Mouse (Mus musculus) intestine, embryonic 14.5 days (tissue): ENCODE measurements around the gene Rnf220. TPM values are rescaled to one million over a fixed set of nuclear protein-coding genes. Genes with fewer than 3 reads are reported as not detected.

ENCODE experiments used
- ATAC-seq: fragments of 200-750 bp; cut with Nextera tagmentation; replicated peaks from 2 replicates; pipeline ENCODE4 v1.8.0; 2017; ENCODE audit warnings: low read depth, moderate number of reproducible peaks, moderate TSS enrichment, moderate library complexity; ENCODE audit not compliant: low FRiP score, low TSS enrichment
- DNase-seq: peaks from one replicate; pipeline ENCODE4 v3.0.0-alpha.2; 2018; ENCODE audit warnings: low spot score
- H3K27ac ChIP-seq: fragments of 300-500 bp; sonication (generic); 2 replicates; pipeline ENCODE4 v1.5.1; 2014; ENCODE audit warnings: low read depth, mild to moderate bottlenecking, control low read depth
- H3K27me3 ChIP-seq: fragments of 300-500 bp; sonication (generic); replicated peaks from 2 replicates; pipeline ENCODE4 v1.6.1; 2014; ENCODE audit warnings: low read length, control low read depth; ENCODE audit not compliant: control insufficient read depth, insufficient read depth
- H3K36me3 ChIP-seq: fragments of 300-500 bp; sonication (generic); 2 replicates; pipeline ENCODE4 v1.6.1; 2014; ENCODE audit warnings: low read length, control low read depth; ENCODE audit not compliant: control insufficient read depth, insufficient read depth
- H3K4me1 ChIP-seq: fragments of 300-500 bp; sonication (generic); replicated peaks from 2 replicates; pipeline ENCODE4 v1.6.1; 2014; ENCODE audit warnings: low read length, control low read depth, mixed read lengths; ENCODE audit not compliant: control insufficient read depth, insufficient read depth
- H3K4me2 ChIP-seq: fragments of 300-500 bp; sonication (generic); 2 replicates; pipeline ENCODE4 v1.6.1; 2014; ENCODE audit warnings: low read length
- H3K4me3 ChIP-seq: fragments of 300-500 bp; sonication (generic); 2 replicates; pipeline ENCODE4 v1.5.1; 2014; ENCODE audit warnings: low read depth, low read length, control low read depth, mixed read lengths
- H3K9ac ChIP-seq: fragments of 300-500 bp; sonication (generic); 2 replicates; pipeline ENCODE4 v1.6.1; 2014; ENCODE audit warnings: mild to moderate bottlenecking, low read length
- H3K9me3 ChIP-seq: fragments of 300-500 bp; sonication (generic); 2 replicates; pipeline ENCODE4 v1.6.1; 2016; ENCODE audit warnings: low read length, control low read depth; ENCODE audit not compliant: control insufficient read depth
- WGBS: fragments of 180-500 bp; shearing (Covaris S2); extraction: QIAGEN DNeasy Blood & Tissue Kit; methylation state at CpG from one replicate; pipeline ENCODE4 v1.1.7; 2014; 5-methylcytosine and 5-hydroxymethylcytosine counted together
- polyA plus RNA-seq: library from polyadenylated mRNA; unstranded; fragments of >200 nt; fragmentation: Nextera tagmentation; extraction: Ambion mirVana; gene quantifications from 2 replicates; pipeline ENCODE4 v1.2.1, GENCODE M21; 2014

Gene Rnf220
- polyA plus RNA-seq, 1 experiment from 2014 or later: 65.1 TPM

- WGBS: 73% methylated on average over 19 of the region's 19 CpGs
These were observed 199.8 kb downstream of the Rnf220 start for GRCm38 (mm10) chr4:117296849-117297593.

GRCm38 (mm10) chr4:117291696-117292095 lies 205.2 kb downstream of the Rnf220 start:
- Histone ChIP-seq H3K27ac (no peak overlapping the region), H3K4me2 (no peak overlapping the region), H3K4me1 (peaks cover 12% of the 10 kb centered on the region), H3K9me3 (no peaks in the 10 kb centered on the region), H3K36me3 (peaks cover 13% of the 10 kb centered on the region), H3K27me3 (no peaks in the 10 kb centered on the region), H3K4me3 (no peak overlapping the region), H3K9ac (no peak overlapping the region)
- 89% methylated on average over 2 of the region's 2 CpGs for WGBS
- no peak for ATAC-seq
- no peak for DNase-seq

More at GRCm38 (mm10) chr4:117296849-117297593, 199.8 kb downstream of the Rnf220 start:
- H3K4me2 ChIP-seq: no peak overlapping the region
- no peaks in the 10 kb centered on the region for H3K36me3 ChIP-seq
- peaks cover 14% of the 10 kb centered on the region; the same call in 1 of the 2 replicates for H3K27me3 ChIP-seq
- ATAC-seq (no peak), DNase-seq (no peak)
- H3K27ac ChIP-seq: no peak overlapping the region
- no peaks in the 10 kb centered on the region; the same call in 1 of the 2 replicates for H3K4me1 ChIP-seq
- no peak overlapping the region for H3K4me3 ChIP-seq
- no peak overlapping the region for H3K9ac ChIP-seq
- H3K9me3 ChIP-seq: no peaks in the 10 kb centered on the region

GRCm38 (mm10) chr4:117288927-117289801 lies 207.7 kb downstream of the Rnf220 start:
- ATAC-seq: peak; percentile 97
- under 1% methylated on average over 67 of the region's 80 CpGs for WGBS
- Histone ChIP-seq H3K9me3 (no peaks in the 10 kb centered on the region), H3K27me3 (no peaks in the 10 kb centered on the region), H3K9ac (peak overlapping the region; percentile 80), H3K36me3 (peaks cover 39% of the 10 kb centered on the region), H3K4me3 (peak overlapping the region; percentile 70), H3K4me1 (peaks cover 20% of the 10 kb centered on the region), H3K4me2 (peak overlapping the region; percentile 50), H3K27ac (peak overlapping the region; percentile 97)
- peak; percentile 89 for DNase-seq

- WGBS: 22% methylated on average over 25 of the region's 25 CpGs
These were observed 208.4 kb downstream of the Rnf220 start for GRCm38 (mm10) chr4:117288277-117288926.

GRCm38 (mm10) chr4:117284363-117284762 lies 212.5 kb downstream of the Rnf220 start:
- no peaks in the 10 kb centered on the region for H3K27me3 ChIP-seq
- no peak overlapping the region for H3K4me3 ChIP-seq
- H3K9me3 ChIP-seq: no peaks in the 10 kb centered on the region
- DNase-seq (no peak), ATAC-seq (no peak)
- peaks cover 35% of the 10 kb centered on the region for H3K4me1 ChIP-seq
- H3K36me3 ChIP-seq: peaks cover 75% of the 10 kb centered on the region
- no peak overlapping the region for H3K4me2 ChIP-seq
- 45% methylated on average over 4 of the region's 4 CpGs for WGBS
- no peak overlapping the region for H3K9ac ChIP-seq
- H3K27ac ChIP-seq: no peak overlapping the region

More at GRCm38 (mm10) chr4:117288277-117288926, 208.4 kb downstream of the Rnf220 start:
- Histone ChIP-seq H3K36me3 (peaks cover 43% of the 10 kb centered on the region), H3K9ac (peak overlapping the region; percentile 80), H3K27me3 (no peaks in the 10 kb centered on the region), H3K4me2 (peak overlapping the region; percentile 50), H3K27ac (peak overlapping the region; percentile 97), H3K4me1 (peaks cover 28% of the 10 kb centered on the region), H3K9me3 (no peaks in the 10 kb centered on the region), H3K4me3 (peak overlapping the region; percentile 70)
- no peak for DNase-seq
- ATAC-seq: no peak

GRCm38 (mm10) chr4:117283271-117284191 lies 213.3 kb downstream of the Rnf220 start:
- no peaks in the 10 kb centered on the region for H3K27me3 ChIP-seq
- H3K4me1 ChIP-seq: peaks cover 35% of the 10 kb centered on the region
- peak overlapping the region; percentile 55 for H3K27ac ChIP-seq
- no peak overlapping the region for H3K9ac ChIP-seq
- ATAC-seq: peak; percentile 62
- WGBS: 21% methylated on average over 22 of the region's 22 CpGs
- peak overlapping the region; percentile 12; the same call in 1 of the 2 replicates for H3K4me2 ChIP-seq
- H3K9me3 ChIP-seq: no peaks in the 10 kb centered on the region
- DNase-seq: peak; percentile 73
- peaks cover 80% of the 10 kb centered on the region for H3K36me3 ChIP-seq
- H3K4me3 ChIP-seq: no peak overlapping the region

GRCm38 (mm10) chr4:117281090-117281845 lies 215.6 kb downstream of the Rnf220 start:
- Histone ChIP-seq H3K9me3 (no peaks in the 10 kb centered on the region), H3K4me2 (no peak overlapping the region), H3K4me3 (no peak overlapping the region), H3K9ac (no peak overlapping the region), H3K36me3 (peaks cover 82% of the 10 kb centered on the region), H3K4me1 (peaks cover 31% of the 10 kb centered on the region), H3K27ac (no peak overlapping the region), H3K27me3 (no peaks in the 10 kb centered on the region)
- DNase-seq (no peak), ATAC-seq (no peak)
- 66% methylated on average over 19 of the region's 19 CpGs for WGBS
